Mouse (Mus musculus) megakaryocyte, embryonic 14.5 days (primary cell): ENCODE measurements at regions not wholly inside any gene's neighbourhood (a gene's known extent, or its start where the extent isn't known, plus 50 kb on each side); places are given as distances from the start of the nearest gene placed in this dataset.

Source experiments
- FLI1 ChIP-seq: IDR thresholded peaks from 2 replicates; pipeline ENCODE4 v1.6.1; 2012; ENCODE audit warnings: low read length, inconsistent platforms, mixed read lengths
- GATA1 ChIP-seq: IDR thresholded peaks from 3 replicates; pipeline ENCODE4 v1.6.1; 2012; ENCODE audit warnings: mixed read lengths, low read length, inconsistent platforms, borderline replicate concordance

DNA sequence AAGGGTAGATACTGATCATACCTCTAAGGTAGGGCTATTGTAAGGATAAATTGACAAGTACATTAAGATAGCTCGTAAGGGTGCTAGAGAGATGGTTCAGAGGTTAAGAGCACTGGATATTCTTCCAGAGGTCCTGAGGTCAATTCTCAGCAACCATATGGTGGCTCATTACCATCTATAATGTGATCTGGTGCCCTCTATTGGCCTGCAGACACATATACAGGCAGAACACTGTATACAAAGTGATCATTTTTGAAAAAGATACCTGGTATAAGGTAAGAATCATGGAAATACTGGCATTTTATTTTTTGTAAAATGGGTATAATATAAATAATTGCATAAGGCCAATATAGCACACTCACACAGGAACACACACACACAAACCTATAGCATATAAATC lies 676.3 kb upstream of the Tenm4 start:
- no peak for TF ChIP-seq GATA1
- no peak for TF ChIP-seq FLI1
